Mouse (Mus musculus): ENCODE results near the gene Fam181b. TPM values are rescaled to one million over a fixed set of nuclear protein-coding genes. Genes with fewer than 3 reads are reported as not detected.

The Fam181b gene
- polyA plus RNA-seq (2012; rRNA removed), result 1.6 and 2.6 TPM in 2 replicates

- DNase-seq (ENCODE audit: low spot score), result peak; percentile 27
Observed at GRCm38 (mm10) chr7:93079785-93080730, at the start of gene Fam181b. Gene Fam181b (plus strand): TSS chr7:93079865.

GRCm38 (mm10) chr7:93037763-93038471 is 41.7 kb upstream of the Fam181b start:
- DNase-seq (ENCODE audit: low spot score), result no peak

GRCm38 (mm10) chr7:93038472-93038828 is 41.2 kb upstream of the Fam181b start:
- DNase-seq (ENCODE audit: low spot score), result no peak

- DNase-seq (ENCODE audit: low spot score), result no peak
Observed at GRCm38 (mm10) chr7:93039542-93039941, 40.1 kb upstream of the Fam181b start.

GRCm38 (mm10) chr7:93044359-93044758 is 35.3 kb upstream of the Fam181b start:
- no peak for DNase-seq (ENCODE audit: low spot score)

- no peak for DNase-seq (ENCODE audit: low spot score)
Observed at GRCm38 (mm10) chr7:93044788-93045187, 34.9 kb upstream of the Fam181b start.

GRCm38 (mm10) chr7:93060831-93061230 is 18.8 kb upstream of the Fam181b start:
- DNase-seq (ENCODE audit: low spot score), result no peak

- DNase-seq (ENCODE audit: low spot score), result no peak
Observed at GRCm38 (mm10) chr7:93061747-93062146, 17.9 kb upstream of the Fam181b start.

- DNase-seq (ENCODE audit: low spot score), result no peak
Observed at GRCm38 (mm10) chr7:93062189-93062588, 17.5 kb upstream of the Fam181b start.

- no peak for DNase-seq (ENCODE audit: low spot score)
Observed at GRCm38 (mm10) chr7:93067464-93068015, 12.1 kb upstream of the Fam181b start.

- no peak for DNase-seq (ENCODE audit: low spot score)
Observed at GRCm38 (mm10) chr7:93076435-93076960, 3.2 kb upstream of the Fam181b start.

- DNase-seq (ENCODE audit: low spot score), result no peak
Observed at GRCm38 (mm10) chr7:93079420-93079784, 263 bp upstream of the Fam181b start.

GRCm38 (mm10) chr7:93080731-93081430 is 1.2 kb downstream of the Fam181b start:
- no peak for DNase-seq (ENCODE audit: low spot score)

GRCm38 (mm10) chr7:93093371-93094058 is 13.8 kb downstream of the Fam181b start:
- DNase-seq (ENCODE audit: low spot score), result no peak

- DNase-seq (ENCODE audit: low spot score), result no peak
Observed at GRCm38 (mm10) chr7:93095511-93095910, 15.8 kb downstream of the Fam181b start.

- DNase-seq (ENCODE audit: low spot score), result no peak
Observed at GRCm38 (mm10) chr7:93104776-93105340, 25.2 kb downstream of the Fam181b start.

- no peak for DNase-seq (ENCODE audit: low spot score)
Observed at GRCm38 (mm10) chr7:93110370-93110965, 30.8 kb downstream of the Fam181b start.

- DNase-seq (ENCODE audit: low spot score), result no peak
Observed at GRCm38 (mm10) chr7:93111056-93111455, 31.4 kb downstream of the Fam181b start.

- DNase-seq (ENCODE audit: low spot score), result no peak
Observed at GRCm38 (mm10) chr7:93117561-93117960, 37.9 kb downstream of the Fam181b start.

GRCm38 (mm10) chr7:93123936-93124335 is 44.3 kb downstream of the Fam181b start:
- no peak for DNase-seq (ENCODE audit: low spot score)

All from urinary bladder, adult 2 months (tissue).